Mouse (Mus musculus): ENCODE data around the gene Vmn1r4. TPM values are rescaled to one million over a fixed set of nuclear protein-coding genes. Genes with fewer than 3 reads are reported as not detected.
A peak's percentile ranks its signal among the peaks of the same experiment; 100 is the strongest.

Gene Vmn1r4
- total and polyA plus RNA-seq, 3 experiments = 0.21 to 0.27 TPM; not detected in 1

- H3K79me2 ChIP-seq (ENCODE audit: control insufficient read depth, insufficient read depth, low read length, poor library complexity) = no peaks in the 10 kb centered on the region
- TF ChIP-seq KAT2A (conservative IDR thresholded peaks at IDR 0.05; ENCODE audit: low read depth, low read length) (no peak), ZNF384 (IDR thresholded peaks at IDR 0.05; ENCODE audit: low read depth, low read length) (no peak), TBP (IDR thresholded peaks at IDR 0.05; ENCODE audit: low read depth, low read length) (no peak), GABPA (IDR thresholded peaks at IDR 0.05; ENCODE audit: low read depth, low read length) (no peak), MEF2A (IDR thresholded peaks at IDR 0.05; ENCODE audit: extremely low read depth, insufficient replicate concordance, low read depth, low read length, poor library complexity, severe bottlenecking) (no peak), MYB (IDR thresholded peaks at IDR 0.05; ENCODE audit: low read depth, low read length) (no peak), ELF1 (IDR thresholded peaks at IDR 0.05; ENCODE audit: low read depth, low read length) (no peak), MAX (IDR thresholded peaks at IDR 0.05; ENCODE audit: low read length) (no peak), BHLHE40 (IDR thresholded peaks at IDR 0.05; ENCODE audit: borderline replicate concordance, low read depth, low read length) (no peak)
- H3K4me1 ChIP-seq (ENCODE audit: control insufficient read depth in 1 of 2, insufficient read depth in 2 of 2, low read length in 2 of 2) = no peaks in the 10 kb centered on the region
- no peak overlapping the region for H3K27ac ChIP-seq (ENCODE audit: control insufficient read depth, low read depth, low read length)
- H3K9ac ChIP-seq (ENCODE audit: control insufficient read depth, low read depth, low read length, poor library complexity, severe bottlenecking) = no peak overlapping the region
- no peaks in the 10 kb centered on the region for H3K36me3 ChIP-seq (ENCODE audit: control insufficient read depth in 1 of 2, insufficient read depth in 2 of 2, low read length in 2 of 2)
- peak; percentile 13 for DNase-seq (ENCODE audit: low read depth, low spot score)
- peak overlapping the region in 1 of 2 experiments; percentile 28; a peak in 1 of 4 replicates for H3K4me3 ChIP-seq (ENCODE audit: control insufficient read depth in 1 of 2, insufficient read depth in 1 of 2, low read depth in 2 of 2, low read length in 2 of 2)
- H3K9me3 ChIP-seq (replicated peaks; ENCODE audit: insufficient read depth, low read length) = no peaks in the 10 kb centered on the region
- no peaks in the 10 kb centered on the region; a peak in 1 of 4 replicates for H3K27me3 ChIP-seq (ENCODE audit: control insufficient read depth in 1 of 2, insufficient read depth in 2 of 2, low read length in 2 of 2)
Measured at GRCm38 (mm10) chr6:56934366-56934765, 10.6 kb downstream of the Vmn1r4 start.

GRCm38 (mm10) chr6:56956436-56956835, 32.6 kb downstream of the Vmn1r4 start:
- DNase-seq (ENCODE audit: low read depth, low spot score) = no peak
- H3K27me3 ChIP-seq (ENCODE audit: control insufficient read depth in 1 of 2, insufficient read depth in 2 of 2, low read length in 2 of 2) = no peaks in the 10 kb centered on the region; a peak in 2 of 4 replicates
- H3K79me2 ChIP-seq (ENCODE audit: control insufficient read depth, insufficient read depth, low read length, poor library complexity) = no peaks in the 10 kb centered on the region
- no peak overlapping the region for H3K9ac ChIP-seq (ENCODE audit: control insufficient read depth, low read depth, low read length, poor library complexity, severe bottlenecking)
- H3K4me3 ChIP-seq (ENCODE audit: control insufficient read depth in 1 of 2, insufficient read depth in 1 of 2, low read depth in 2 of 2, low read length in 2 of 2) = no peak overlapping the region
- TF ChIP-seq POLR2AphosphoS5 (IDR thresholded peaks at IDR 0.05; ENCODE audit: borderline replicate concordance, low read depth, low read length) = no peak
- no peaks in the 10 kb centered on the region for H3K4me1 ChIP-seq (ENCODE audit: control insufficient read depth in 1 of 2, insufficient read depth in 2 of 2, low read length in 2 of 2)
- no peaks in the 10 kb centered on the region for H3K9me3 ChIP-seq (replicated peaks; ENCODE audit: insufficient read depth, low read length)
- H3K36me3 ChIP-seq (ENCODE audit: control insufficient read depth in 1 of 2, insufficient read depth in 2 of 2, low read length in 2 of 2) = no peaks in the 10 kb centered on the region
- H3K27ac ChIP-seq (ENCODE audit: control insufficient read depth, low read depth, low read length) = no peak overlapping the region

DNA sequence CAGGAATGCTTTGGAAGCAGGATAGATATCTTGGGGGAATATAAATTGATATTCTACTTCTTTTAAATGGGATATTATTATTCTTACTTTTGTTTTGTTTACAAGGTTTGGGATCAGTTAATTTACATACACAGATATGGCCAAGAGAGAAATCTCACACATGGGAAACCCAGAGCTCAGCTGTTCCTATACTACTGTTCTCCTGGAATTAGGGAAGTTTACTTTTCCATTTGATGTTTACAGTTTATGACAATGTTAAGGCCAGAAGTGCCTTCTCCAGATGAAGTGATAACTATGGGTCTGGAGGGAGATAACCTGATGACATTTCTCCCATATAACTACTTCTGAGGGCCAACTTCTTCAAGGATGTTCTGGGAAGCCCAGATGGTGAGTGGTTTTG, 46.2 kb downstream of the Vmn1r4 start, which contains the start of gene Vmn1r5:
Gene Vmn1r5, plus strand, starts transcription at position 301 of the 400 bp plus-strand sequence.
- no peak within 1 kb of the TSS for H3K4me3 ChIP-seq (ENCODE audit: control insufficient read depth in 1 of 2, insufficient read depth in 1 of 2, low read depth in 2 of 2, low read length in 2 of 2)
- no peaks in the 10 kb centered on the region for H3K36me3 ChIP-seq (ENCODE audit: control insufficient read depth in 1 of 2, insufficient read depth in 2 of 2, low read length in 2 of 2)
- TF ChIP-seq SMC3 (IDR thresholded peaks at IDR 0.05; ENCODE audit: low read depth, low read length) (no peak), MAFK (IDR thresholded peaks at IDR 0.05; ENCODE audit: borderline replicate concordance, low read depth, low read length) (no peak), JUND (IDR thresholded peaks at IDR 0.05; ENCODE audit: low read depth, low read length) (no peak), RAD21 (IDR thresholded peaks at IDR 0.05; ENCODE audit: low read depth, low read length) (no peak), MYB (IDR thresholded peaks at IDR 0.05; ENCODE audit: low read depth, low read length) (no peak), USF2 (IDR thresholded peaks at IDR 0.05; ENCODE audit: borderline replicate concordance in 1 of 2, insufficient read depth in 1 of 2, low read depth in 1 of 2, low read length in 2 of 2) (no peak), POLR2AphosphoS5 (IDR thresholded peaks at IDR 0.05; ENCODE audit: borderline replicate concordance, low read depth, low read length) (no peak)
- H3K9ac ChIP-seq (ENCODE audit: control insufficient read depth, low read depth, low read length, poor library complexity, severe bottlenecking) = no peak within 1 kb of the TSS
- H3K27me3 ChIP-seq (ENCODE audit: control insufficient read depth in 1 of 2, insufficient read depth in 2 of 2, low read length in 2 of 2) = no peaks in the 10 kb centered on the region
- H3K79me2 ChIP-seq (ENCODE audit: control insufficient read depth, insufficient read depth, low read length, poor library complexity) = no peaks in the 10 kb centered on the region
- DNase-seq (ENCODE audit: low read depth, low spot score) = no peak
- H3K27ac ChIP-seq (ENCODE audit: control insufficient read depth, low read depth, low read length) = no peak within 1 kb of the TSS
- H3K9me3 ChIP-seq (replicated peaks; ENCODE audit: insufficient read depth, low read length) = no peaks in the 10 kb centered on the region
- no peaks in the 10 kb centered on the region for H3K4me1 ChIP-seq (ENCODE audit: control insufficient read depth in 1 of 2, insufficient read depth in 2 of 2, low read length in 2 of 2)
